Mouse (Mus musculus) WW6 (cell line): ENCODE results near the gene Prkcz.

ENCODE experiments used
- DNase-seq: peaks from one replicate; pipeline ENCODE4 v3.0.0-alpha.2; 2013; ENCODE audit warnings: low read depth, low spot score

The Prkcz gene

DNA sequence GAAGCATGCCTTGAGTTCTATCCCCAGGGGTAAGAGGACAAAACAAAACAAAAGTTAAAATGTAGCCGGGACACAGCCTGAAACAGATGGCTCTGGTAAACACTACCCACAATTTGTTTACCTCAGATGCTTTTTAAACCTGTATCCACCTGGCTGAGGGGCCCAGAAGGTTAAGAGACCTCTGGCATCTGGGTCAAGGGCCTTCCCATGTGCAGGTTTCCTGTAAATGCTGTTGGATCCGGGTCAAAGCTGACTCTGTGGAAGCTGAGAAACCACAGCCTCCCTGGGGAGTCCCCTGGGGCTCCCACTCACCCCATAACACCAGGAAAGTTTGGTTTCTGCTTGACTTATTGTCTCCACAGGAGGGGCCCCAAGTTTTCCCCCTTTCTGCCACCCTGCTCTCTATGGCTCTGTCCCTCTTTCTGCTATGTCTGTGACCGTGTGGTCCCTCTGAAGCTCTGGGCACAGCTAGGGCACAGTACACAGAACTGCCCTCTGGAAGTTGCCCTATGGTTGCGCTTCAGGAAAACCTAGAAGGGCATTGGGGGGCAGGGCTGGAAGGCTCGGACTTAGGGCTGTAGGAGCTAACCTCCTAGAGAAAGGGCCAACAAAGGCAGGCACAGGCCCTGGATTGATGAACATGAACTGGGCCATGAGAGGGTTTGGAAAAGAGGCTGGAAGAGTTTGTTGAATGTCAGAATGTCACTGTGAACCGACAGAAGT lies 115.2 kb downstream of the Prkcz start:
- DNase-seq = no peak

DNA sequence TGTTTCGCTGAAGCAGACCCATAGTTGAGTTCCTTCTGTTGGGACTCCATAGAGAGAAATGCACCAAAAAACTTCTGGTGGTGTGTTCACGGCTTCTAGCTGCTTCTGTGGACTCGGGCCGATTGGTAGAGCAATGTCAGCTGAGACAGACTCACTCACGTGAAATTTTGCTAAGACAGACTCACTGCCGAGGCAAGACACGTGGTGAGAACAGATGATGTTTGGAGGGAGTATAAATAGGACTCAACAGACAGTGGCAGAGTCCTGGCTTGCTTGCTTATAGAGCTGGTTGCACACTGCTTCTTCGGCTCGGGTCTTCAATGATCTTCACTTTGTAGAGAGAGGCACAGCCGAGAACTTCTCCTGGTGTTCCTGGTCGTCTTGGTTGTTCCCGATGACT lies 117.9 kb downstream of the Prkcz start:
- DNase-seq = no peak

DNA sequence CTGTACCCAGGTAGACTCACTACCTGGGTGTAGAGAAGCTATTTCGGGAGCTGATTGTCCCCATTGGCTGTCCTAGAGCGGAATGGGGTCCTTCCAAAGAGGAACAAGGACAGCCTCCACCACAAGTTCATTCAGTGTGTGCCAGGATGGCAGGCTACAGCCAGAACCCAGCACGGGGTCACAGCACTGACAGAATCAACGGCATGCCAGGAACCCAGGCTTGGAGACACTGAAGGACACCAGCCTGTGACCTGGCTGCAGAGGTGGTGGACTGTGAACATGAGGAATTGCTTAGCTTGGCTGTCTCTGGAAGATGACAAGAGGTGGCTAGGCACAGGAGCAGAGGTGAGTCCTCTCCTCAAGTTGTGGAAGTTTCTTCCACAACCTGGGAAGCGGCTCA lies 118.9 kb downstream of the Prkcz start:
- no peak for DNase-seq

DNA sequence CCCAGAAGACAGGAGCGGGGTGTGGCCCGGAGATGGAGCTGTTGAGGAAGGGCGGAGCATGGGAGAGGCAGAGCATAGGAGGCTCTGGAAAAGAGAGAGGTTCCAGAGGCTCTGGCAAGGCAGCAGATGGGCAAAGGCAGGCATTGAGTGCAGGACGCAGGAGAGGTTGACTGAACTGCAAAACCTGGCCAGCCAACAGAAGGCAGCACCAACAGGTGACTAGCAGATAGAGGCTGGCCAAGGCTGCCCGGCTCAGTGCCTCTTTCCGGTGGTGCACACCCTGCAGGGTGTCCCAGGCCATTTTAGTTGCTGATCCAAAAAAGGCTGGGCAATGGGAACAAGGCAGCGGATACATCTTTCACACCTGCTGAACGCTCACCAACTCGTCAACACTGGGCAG lies 119.4 kb downstream of the Prkcz start:
- no peak for DNase-seq

DNA sequence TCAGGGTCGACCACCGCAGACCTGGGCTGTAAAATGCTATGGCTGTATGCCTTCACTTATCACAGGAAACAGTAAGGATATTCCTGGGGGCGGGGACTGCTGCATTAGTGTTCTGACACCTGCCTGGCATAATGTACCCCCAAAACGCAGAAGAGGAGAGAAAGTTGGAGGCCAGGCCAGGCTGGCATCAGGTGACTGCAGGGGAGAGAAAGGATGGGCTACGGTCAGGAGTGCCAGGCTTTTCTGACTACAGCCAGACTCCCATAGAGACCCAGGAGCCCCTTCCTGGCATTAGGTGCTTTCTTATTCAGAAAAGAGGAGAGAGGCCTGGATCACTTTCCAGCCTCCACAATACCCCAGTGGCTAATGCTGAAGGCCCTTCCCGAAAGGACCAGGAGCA lies 121.7 kb downstream of the Prkcz start:
- DNase-seq = no peak

DNA sequence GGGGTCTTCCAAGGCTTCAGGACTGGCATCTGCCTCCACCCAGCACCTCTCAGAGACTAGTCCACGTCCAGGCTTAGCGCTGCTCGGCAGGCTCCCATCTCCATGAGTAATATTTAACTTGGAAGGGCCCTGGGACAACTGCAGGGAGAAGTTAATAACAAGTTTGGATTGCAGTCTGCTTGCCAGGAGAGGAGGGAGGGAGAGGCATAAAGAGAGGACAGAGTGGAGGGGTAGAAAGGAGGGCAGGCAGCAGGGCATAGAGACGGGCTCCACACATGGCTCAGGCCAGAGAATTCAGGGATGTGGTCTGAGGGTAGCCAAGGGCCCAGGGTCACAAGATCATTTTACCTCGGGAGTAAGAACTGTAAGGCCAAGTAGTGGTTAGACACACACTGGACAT lies 122.9 kb downstream of the Prkcz start:
- DNase-seq = no peak

DNA sequence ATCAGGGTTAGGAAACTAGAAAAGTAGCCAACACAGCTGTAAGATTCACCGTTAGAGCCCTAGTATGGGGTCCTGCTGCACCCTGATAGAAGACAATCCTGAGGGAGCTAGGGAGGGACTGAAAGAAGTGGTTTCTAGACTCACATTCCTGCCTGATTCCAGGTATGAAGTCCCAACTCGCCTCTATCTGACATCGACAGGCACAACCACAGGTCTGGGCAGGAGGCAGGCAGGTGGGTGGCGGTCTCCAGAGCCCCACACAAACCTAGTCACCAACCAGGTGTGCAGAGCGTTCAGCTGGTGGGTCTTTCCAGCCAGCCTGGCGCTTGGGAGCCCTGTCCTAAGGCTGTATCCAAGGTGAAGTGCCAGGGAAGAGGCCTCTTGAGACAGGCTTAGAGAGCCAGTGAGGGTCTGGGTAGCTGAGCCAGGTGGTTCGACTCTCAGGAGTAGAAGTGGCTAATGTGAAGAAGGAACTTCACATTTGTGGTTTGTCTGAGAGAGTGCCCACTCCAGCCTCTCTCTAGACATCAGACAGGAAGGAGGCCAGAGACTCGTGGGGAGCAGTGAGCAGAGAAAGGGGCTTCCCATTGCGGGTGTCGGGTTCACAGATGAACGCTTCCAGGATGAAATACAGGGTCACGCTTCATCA lies 124.3 kb downstream of the Prkcz start:
- no peak for DNase-seq

DNA sequence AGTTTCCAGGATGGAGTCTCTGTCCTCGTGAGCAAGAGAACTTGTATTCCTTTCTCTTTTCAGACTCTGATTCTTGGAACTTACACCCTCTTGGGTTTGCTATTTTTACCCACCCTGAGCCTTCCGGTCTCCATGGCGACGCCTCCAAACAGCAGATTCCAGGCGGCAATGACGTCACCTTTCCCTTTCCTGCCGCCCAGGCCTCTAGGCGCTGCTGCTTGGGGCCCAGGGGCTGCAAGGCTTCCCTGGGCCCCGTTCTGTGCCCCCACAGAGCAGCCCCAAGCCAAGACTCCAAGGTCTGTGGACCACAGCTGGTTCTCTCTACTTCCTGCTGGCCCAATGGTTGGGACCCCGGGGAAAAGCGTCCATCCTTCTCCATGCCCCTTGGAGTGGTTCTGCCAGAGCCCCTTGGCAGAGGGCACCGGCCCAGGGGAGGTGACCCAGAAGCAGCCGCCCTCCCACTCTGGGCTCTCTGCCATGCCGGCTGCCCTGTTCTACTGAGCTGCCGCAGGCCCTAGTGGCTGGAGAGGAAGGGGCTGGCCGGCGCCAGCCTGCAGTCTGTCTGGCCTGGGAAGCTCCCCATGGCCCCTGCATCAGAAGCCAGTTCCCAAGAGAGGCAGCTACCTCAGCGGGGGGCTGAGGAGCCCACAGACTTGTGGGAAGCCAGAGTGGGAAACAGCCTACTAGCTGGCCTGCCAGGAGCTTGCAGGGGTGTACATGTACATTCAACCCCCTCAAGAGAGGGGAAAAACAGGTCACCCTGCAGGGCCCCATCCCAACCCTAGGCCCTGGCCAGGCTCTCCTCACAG lies 125.6 kb downstream of the Prkcz start:
- DNase-seq = no peak

DNA sequence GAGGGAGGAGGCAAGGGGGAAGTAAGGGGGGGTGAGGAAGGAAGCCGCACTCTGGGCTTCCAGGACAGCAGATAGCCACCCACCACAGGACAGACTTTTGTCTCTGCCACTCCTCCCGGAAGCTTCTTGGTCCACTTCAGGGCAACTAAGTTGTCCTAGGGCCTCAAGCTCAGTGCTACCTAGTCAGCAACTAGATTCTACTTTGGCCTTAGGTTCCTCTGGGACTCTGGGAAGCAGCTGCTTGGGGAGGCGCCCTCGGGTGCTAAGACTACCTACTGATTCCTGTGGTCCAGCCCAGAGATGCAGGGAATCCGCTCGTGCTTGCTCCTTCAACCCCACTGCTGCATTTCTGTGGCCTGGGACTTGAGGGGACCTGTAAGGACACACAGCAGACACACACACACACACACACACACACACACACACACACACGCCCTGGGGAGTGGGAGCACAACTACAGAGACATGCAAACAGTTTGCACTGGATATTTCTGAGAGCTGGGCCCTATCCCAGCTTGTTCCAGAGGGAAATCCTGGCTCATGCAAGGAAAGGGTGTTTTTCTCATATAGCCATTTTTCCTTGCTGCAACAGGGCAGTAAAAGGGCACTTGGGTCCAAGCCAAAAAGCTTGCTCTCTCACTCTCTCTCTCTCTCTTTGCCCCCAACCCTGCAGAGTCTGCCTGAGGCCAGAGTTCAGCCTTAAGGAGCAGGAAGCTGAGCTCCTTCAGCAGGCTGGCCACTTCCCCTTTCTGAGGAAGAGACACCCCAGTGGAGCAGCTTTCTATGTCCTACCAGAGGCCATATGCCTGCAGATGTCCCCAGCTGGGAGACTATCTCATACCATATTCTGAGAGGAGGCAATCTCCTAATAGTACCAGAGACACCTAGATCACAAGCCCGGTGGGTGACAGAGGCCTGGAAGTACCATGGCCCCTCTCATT lies 126.5 kb downstream of the Prkcz start:
- DNase-seq = no peak

DNA sequence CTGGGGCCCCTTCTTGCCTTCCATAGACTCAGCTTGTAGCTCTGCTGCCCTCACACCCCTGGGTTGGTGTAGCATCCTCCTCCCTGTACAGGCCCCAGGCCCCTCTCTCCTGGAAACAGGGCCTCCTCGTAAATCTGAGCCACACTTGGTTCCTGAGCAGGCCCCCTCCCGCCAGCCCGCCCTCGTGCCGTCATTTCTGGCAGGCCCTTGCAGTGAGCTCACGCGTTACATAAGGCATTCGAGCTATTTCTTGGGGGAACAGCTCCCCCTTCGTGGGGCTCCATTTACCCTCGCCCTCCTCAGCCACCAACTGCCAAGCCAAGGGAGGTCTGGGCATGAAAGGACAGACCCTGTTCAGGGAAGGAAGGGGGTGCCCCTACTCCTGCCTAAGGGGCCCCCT lies 127.3 kb downstream of the Prkcz start:
- no peak for DNase-seq

DNA sequence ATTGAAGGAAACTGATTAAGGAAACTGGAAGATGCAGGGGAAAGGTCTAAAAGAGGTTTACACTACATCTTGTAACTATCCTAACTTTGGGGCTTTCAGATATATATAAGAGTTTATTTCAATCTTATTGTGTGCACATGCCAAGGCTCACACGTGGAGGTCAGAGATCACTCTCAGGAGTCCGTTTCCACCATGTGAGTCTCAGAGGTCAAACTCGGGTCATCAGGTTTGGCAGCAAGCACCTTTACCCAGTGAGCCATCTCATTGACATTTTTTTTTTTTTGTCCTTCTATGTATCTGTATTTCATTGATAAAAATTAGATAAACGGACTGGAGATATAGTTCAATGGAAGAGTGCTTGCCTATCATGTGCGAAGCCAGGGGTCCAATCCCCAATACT lies 132.7 kb downstream of the Prkcz start:
- no peak for DNase-seq

DNA sequence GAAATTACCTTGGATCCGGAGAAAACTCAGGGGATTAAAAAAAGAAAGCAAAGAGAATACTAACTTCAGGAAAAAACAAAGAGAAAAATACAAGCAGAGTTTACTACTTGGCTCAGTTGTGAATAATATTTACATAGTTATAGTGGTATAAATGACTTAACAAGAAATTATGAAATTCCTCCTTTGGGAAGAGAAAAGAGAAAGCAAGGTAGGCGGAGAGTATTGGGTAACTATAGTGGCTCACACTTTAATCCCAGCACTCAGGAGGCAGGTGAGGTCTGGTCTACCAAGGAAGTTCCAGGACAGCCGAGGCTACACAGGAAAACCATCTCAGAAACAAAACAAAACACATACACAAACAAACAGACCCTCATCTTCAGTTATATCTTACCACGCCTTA lies 133.2 kb downstream of the Prkcz start:
- no peak for DNase-seq

DNA sequence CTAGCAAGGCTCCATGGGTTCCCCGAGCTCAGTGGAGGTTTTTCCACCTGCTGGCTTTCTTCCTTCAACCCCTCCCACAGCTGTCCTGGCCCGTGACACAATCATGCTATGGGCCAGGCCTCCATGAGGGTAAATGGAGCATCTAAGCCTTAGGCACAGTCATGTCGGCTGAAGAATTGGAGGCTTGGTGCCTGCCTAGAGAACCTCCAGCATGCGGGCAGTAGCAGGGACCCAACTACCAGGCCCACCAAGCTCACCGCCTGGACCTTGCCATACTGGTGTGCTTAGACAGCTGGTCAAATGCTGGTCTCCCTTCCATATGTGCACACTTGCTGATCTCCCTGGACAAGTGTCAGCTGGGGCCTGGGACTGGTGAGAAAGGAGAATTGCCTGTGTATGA lies 135.2 kb downstream of the Prkcz start:
- no peak for DNase-seq

DNA sequence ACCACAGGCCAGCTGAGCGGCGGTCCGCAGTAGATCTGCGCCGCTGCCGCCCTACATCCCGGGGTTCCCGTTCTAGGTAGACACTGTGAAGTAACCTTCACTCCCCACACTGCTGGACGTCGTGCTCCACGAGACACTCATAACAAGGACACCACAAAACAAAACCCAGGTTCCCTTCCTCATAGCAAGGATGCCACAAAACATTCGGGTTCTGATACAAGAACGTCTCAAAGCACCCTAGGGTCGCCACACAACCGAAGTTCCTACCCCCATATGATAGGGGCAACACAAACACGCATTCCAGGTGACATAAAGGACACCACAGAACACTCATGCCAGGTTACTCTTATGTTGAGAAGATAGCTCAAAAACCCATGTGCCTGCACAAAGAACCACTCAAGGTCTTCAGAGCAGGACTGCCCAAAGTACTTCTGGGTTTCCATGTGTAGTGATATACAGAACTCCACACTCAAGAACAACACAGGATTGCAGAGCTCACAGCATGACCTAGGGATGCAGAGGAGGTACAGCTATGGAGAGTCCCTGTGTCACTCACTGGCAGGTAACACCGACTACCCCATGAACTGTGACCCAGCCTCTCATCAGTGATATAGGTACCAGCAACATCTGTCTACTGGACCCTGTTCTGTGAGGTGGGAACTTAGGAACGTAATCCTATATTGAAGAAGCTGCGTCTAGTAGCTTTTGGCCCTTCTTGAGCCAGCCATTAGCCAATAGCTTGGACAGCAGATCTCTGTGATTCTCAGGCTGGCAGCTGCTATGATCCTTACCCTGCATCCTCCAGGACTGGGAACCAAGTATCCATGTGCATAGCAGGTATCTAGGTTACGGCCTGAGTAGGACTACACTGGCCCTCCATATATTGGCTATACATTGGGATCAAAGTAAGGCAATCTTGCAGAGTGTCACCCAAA lies 137.3 kb downstream of the Prkcz start:
- no peak for DNase-seq

DNA sequence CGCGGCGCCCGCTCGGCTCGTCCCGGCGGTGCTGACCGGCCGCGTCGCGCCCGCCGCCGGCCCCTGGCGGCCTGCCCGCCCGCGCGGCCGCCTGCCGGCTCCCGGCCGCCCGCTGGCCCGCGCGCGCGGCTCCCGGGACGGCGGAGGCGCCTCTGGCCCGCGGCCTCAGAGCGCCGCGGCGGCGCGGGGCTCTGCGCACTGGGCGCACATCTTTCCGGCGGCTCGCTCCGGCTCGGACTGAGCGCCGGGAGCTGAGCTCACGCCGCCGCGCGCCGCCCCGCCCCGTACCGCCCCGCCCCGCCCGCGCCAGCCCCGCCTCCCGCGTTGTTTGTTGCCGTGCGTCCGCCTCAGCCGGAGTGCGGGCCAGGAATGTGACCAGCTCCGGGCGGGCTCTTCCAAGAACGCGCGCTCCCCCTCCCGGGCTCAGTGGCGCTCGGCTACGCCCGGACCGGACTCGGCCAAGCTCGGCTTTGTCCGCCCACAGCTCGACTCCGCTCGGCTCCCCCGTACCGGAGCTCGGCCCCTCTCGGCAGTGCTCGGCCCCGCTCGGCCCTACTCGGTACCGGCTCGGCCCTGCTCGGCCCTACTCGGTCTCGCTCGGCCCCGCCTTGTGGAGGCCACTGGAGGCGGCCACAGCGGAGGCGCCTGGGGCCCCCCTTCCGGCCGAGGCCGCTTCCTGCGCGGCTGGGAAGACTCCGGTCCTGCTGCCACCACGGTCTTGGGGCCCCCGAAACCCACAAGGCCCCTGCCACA lies 138.1 kb downstream of the Prkcz start:
- peak; percentile 80 for DNase-seq

DNA sequence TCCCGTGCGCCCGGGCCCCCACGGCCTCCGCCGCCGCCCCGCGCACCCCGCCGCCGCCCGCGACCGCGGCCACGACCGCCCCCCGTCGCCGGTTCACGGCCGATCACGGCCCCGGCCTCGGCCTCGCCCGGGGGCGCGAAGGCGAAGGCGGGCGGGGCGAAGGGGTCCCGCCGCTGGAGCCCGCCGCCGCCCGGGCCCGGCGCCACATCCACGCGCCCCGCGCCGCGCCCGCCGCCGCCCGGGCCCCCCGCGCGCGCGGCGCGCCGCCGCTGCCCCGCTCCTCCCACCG lies 138.7 kb downstream of the Prkcz start, which contains the start of gene Ski:
Gene Ski (minus strand): TSS at position 41 of the 289 bp plus-strand sequence.
- no peak for DNase-seq

DNA sequence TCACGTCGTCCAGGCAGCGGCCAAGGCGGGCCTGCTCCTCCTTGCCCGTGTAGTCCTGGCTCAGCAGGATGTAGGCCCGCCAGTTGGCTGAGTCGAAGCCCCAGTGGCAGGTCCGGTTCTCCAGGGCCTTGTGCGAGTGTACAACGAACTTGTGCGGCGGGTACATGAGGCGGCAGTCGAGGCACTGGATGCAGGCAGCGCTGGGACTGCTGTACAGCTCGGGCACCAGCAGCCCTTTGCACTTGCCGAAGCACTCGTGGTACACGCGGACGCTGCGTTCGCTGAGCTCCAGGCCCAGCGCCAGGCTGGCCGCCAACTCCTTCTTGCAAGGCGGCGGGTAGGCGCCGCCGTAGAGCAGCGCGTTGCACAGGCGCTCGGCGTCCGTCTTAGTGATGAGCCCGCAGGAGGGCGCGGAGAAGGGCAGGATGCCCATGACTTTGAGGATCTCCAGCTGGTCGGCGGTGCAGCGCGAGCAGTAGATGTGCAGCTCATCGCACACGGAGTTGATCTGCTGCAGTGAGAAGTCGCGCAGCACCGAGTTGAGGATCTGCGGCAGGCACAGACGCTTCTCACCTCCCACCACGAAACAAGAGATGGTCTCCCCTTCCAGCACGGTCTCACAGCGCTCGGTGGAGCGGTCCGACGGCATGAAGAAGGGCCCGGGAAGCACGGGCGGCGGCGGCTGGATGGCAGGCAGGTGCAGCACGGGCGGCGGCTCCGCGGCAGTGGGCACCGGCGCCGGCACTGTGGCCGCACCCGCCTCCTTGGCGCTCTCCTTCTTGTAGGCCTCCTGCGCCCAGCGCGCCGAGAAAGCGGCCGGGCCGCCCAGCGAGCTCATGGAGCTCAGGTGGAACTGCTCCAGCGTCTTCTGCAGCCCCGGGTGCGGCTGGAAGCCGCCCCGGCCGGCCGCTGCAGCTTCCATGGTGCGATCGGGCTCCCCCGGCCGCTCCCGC lies 139.3 kb downstream of the Prkcz start:
- DNase-seq = peak; percentile 22

DNA sequence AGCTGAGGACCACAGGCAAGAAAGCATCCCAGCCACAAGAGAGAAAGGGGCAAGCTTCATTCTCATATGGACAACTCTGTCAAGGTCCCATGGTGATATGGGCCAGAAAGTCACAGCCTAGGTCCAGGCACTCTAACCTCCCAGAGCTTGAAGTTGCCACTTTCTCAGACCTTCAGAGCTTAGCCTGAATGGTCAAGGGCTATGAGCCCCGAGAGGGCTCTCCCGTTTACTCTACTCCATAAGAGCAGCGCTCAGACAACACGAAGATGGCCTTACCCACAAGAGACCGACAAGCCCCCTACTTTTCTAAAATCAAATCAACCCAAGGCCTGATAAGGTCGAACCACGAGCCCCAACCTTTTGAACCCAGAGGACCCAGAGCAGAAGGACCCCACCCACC lies 140.1 kb downstream of the Prkcz start:
- DNase-seq = no peak
